Comparison of ENCODE assay signal across 16 mouse cellular contexts in the genomic region with DNA sequence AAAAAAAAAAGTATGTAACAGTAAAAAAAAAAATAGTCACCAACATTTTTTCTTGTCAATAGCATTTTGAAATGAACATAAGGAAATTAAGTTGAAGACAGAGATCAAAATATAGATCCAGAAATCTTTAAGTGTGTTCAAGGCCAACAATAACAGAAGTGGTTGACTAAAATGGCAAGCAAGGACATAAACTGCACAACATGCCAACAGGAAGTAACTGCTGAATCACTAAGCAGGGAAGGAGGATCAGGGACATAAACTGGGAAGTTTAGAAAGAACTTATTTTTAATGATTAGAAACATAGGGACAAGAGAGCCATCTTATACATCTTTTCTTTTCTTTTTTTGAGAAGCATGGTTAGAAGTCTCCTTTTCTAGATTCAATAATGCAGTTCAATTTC.
"Had no signal": no experiment of that assay in that cellular context is flagged by ENCODE, and none has a peak within 500 bp of the region (broad histone marks: within the 10 kb centered on the region; RNA-seq: fewer than 3 reads in every experiment).

No protein-coding gene starts in this region.

- H3K4me3 ChIP-seq: limb, embryonic 12.5 days; limb, embryonic 15.5 days; liver, embryonic 13.5 days; midbrain, embryonic 10.5 days; midbrain, embryonic 13.5 days had no signal

- H3K4me2 ChIP-seq: limb, embryonic 12.5 days; limb, embryonic 15.5 days; liver, embryonic 13.5 days; midbrain, embryonic 13.5 days had no signal

- H3K36me3 ChIP-seq: limb, embryonic 12.5 days; limb, embryonic 15.5 days; liver, embryonic 13.5 days; midbrain, embryonic 10.5 days; midbrain, embryonic 13.5 days had no signal

- H3K27ac ChIP-seq: limb, embryonic 12.5 days; limb, embryonic 15.5 days; liver, embryonic 13.5 days; midbrain, embryonic 10.5 days; midbrain, embryonic 13.5 days had no signal

- DNase-seq: kidney, adult 8-10 months; kidney, postnatal 14 days; kidney, postnatal 4 days; left cerebral cortex, postnatal 4 days; liver, embryonic 13.5 days; lung, adult 2 months; right cerebral cortex, adult 18-20 months; thymus, adult 2 months; thymus, postnatal 14 days; thymus, postnatal 4 days had no signal

- H3K9ac ChIP-seq: limb, embryonic 12.5 days; limb, embryonic 15.5 days; liver, embryonic 13.5 days; midbrain, embryonic 13.5 days had no signal

- H3K4me1 ChIP-seq: limb, embryonic 12.5 days; limb, embryonic 15.5 days; liver, embryonic 13.5 days; midbrain, embryonic 10.5 days; midbrain, embryonic 13.5 days had no signal

- H3K27me3 ChIP-seq: limb, embryonic 12.5 days; limb, embryonic 15.5 days; liver, embryonic 13.5 days; midbrain, embryonic 13.5 days had no signal

- ATAC-seq: intestine, embryonic 16.5 days; midbrain, embryonic 13.5 days; midbrain, embryonic 16.5 days had no signal

- H3K9me3 ChIP-seq: limb, embryonic 12.5 days; limb, embryonic 15.5 days; liver, embryonic 13.5 days; midbrain, embryonic 10.5 days; midbrain, embryonic 13.5 days had no signal
